Mouse (Mus musculus) thymus, postnatal 4 days (tissue): ENCODE measurements around the gene Kcnt2.

Experiments used
- DNase-seq: peaks from one replicate; pipeline ENCODE4 v3.0.0; 2021

Gene Kcnt2

DNA sequence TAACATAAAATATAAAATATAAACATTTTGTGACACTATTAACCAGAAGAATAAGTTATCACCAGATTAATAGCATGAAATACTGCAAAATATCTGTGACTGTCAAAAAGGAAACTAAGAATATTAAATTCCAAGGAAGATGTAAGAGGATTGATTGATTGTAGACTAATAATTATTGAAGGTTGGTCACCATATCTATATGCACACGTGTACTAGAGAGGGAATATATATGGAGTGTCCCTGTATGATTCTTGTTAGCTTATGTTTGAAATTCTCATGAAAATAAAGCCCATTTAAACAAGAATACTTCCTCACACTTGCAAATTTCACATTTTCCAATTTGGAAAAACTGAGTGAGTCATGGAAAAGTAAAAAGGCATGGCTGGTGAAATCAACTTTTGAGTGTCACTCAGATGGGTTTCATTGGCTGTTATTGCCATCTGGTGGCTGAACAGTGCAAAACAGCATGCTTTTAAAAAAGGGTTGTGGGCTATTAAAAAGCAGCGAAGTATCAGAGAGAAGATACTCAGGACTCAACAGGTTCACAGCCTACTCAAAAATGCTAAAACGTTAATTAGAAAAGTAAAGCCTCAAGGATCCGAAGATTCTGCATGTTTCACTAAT lies 285.4 kb downstream of the Kcnt2 start:
- DNase-seq = no peak

DNA sequence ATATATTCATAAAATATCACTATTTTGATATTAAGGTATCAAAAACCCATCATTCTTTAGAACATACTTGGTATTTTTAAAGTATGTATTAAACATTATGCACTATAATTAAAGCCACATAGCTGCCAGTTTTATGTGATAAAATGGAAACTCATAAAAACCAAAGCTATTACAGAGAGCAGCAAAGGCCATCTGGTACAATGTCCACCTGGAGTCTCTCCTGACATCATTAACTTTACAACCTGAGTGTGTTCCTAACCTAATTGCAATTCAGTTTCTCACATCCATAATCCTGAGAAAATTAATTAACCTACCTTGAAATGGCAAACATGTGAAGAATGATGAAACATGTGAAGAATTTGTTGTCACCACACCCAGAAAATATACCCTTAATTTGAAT lies 288.9 kb downstream of the Kcnt2 start:
- no peak for DNase-seq

DNA sequence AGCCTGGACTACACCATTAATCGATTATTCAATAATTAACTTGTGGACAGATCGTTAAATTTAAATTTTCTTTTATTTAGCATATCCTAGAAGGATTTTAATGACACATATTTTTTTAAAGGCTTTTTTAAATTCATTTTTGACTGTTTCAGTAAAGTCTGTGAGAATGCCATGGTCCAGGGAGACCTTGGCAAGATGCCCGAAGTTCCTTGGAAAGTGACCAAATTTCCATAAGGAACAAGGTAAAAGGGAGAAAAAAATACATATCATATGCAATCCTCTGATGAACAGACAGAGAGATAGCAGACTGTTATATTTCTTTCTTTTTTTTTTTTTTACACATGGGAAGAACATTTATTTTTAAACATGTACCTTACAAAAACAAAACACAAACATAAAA lies 296.1 kb downstream of the Kcnt2 start:
- no peak for DNase-seq

DNA sequence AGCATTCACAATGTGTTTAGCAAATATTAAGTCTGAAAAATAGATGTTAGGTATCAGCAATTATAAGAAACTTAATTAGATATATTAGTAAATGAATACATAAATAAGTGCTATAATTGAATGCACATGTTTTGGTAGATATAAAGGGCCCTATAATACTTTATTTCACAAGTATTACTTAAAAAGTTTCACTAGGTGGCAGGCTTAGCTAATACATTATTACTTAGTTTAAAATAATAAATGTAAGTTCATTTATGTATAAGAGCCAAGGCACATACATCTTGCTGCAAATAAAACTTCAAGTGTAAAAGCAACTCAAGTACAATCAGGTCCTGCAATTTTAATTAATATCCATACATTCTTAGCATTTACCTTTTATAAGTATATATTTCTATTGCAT lies 302.8 kb downstream of the Kcnt2 start:
- DNase-seq = no peak

DNA sequence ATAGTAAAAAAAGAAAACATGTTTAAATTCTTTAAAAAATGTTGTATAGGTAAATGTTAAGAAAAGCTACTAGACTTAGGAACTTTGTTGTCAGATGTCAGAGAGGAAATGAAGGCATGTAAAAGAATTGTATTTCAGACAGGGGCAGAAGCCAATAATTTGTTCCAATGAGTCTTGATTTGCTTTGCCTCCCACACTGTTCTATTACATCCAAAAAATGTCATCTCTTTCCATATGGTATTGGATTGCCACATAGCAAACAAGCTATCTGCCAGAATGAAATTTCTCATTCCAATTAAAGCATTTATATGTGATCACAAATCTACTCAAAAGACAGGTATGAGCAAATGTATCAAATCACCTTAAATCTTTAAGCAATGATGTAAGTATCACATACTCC lies 314.8 kb downstream of the Kcnt2 start:
- no peak for DNase-seq

DNA sequence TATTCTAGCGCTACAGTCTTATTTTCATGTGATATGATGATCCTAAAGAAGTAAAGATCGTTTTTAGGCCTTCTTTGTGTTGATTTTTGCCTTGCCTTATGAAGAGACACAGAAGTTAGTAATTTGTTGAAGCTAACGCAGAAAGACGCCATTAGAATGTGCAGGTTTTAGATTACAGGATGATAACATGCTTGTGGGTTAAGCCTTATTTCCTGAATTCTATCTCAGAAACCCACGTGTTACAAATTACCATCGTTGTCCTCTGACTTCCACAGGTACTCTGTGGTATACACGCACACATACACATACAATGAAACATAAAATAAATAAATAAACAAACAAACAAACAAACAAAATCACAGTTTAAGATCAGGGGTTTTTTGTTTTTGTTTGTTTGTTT lies 326.2 kb downstream of the Kcnt2 start:
- no peak for DNase-seq

DNA sequence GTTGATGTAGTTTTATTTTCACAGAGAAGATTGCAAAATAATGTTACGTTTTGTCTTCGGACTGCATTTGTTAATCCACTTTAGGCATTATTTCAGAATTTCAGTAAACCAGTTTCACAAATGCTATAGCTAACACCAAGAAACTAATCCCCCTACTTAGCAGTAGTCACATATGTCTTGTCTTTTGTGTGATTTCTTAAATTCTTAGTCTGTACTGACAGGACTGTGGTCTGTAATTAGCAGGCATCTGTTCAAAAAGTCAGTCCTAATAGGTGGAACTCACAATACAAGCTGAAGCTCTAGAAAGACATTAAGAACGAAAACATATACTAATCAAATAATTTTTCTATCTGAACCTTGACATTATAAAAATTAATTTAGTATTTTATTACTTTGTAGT lies 332.6 kb downstream of the Kcnt2 start:
- DNase-seq = no peak

DNA sequence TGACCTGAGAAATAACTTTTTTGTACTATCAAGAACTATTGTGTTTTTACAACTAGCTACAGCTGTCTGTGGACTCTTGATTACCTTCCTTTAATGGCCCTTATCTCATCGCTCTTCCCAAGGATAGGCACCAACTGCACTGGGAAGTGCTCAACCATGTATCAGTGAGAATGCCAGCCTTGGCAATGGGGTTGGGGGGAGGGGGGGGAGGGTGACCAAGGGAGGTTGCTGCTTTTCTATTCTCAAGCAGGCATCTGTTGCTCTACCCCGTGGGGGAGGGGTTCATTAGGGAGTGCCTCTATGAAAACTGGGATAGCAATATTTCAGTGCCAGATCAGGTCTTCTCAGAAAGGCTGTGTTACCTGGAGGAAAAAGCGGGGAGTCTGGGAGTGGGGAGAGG lies 342.3 kb downstream of the Kcnt2 start:
- no peak for DNase-seq

DNA sequence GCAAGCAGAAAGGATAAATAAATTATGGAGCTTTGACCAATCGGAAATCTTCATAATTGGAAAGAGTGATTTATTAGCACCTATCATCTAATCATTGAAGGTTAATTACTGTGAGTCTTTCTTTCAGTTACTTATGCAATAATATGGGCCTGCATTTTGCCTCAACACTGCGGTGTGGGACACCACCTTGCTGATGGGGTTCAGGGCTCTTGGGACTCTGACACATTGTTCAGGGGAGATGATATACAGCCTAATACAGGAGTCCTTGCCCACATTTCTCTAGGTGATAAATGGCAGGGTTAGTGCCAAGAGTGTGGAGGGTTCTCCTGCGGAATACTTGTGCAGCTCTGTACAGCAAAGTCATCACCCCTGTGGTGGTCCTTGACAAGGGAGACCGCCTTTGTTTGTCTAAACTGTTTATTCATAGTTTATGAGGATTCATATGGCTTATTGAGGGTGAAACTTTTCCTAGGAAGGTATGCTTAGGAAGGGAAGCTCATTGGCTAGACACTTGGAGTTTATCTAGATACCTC lies 362.9 kb downstream of the Kcnt2 start:
- no peak for DNase-seq

DNA sequence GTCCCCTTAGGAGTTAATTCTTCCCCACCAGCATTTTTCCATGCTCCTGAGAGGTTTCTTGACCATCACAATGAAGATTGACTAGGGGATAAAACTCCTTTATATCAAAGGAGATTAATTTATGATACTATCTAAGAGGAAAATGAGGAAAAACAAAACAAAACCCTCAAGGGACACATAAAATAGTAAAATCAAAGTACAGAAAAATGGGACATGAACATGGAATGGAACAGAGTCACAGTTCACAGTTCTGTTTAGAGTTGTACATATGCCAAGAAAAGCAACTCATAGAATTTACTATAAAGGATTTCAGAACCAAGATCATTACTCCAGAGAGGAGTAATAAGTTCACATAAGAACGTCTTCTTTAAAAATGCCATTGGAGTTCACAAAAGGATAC lies 367.1 kb downstream of the Kcnt2 start:
- no peak for DNase-seq

DNA sequence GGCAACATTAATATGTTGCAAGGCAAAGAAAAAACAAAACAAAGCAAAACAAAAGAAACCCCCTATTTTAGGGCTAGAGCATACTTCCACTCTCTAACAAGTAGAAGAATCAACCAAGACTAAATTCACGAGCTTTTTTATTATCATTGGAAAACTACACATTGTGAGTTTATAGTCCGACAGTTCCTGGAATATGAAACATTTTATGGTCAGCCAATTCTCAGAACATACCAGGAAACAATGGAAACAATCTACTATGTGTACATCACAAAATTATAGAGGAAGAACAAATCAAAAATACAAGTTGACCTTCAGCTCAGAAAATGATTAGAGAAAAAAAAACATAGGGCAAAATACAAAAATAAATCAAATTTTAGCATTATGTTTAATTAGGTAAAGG lies 368.9 kb downstream of the Kcnt2 start:
- no peak for DNase-seq

DNA sequence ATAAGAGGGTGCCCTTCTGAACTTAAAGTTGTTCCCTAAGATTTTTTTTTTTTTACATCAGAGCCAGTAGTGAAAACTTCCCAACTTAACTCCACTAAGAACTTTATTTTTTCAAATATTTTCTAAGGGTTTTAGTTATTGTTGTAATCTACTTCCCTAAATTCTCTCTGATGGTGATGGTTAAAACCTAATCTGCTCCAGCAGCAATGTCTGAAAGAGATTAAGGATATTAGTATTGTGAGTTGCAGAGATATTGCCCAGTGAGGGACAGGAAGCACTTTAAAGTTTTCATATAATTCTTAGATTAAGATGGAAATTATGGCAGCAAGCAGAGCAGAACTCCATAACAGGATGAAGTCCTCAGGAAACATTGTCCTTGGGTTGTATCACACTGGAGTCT lies 372.2 kb downstream of the Kcnt2 start:
- no peak for DNase-seq

DNA sequence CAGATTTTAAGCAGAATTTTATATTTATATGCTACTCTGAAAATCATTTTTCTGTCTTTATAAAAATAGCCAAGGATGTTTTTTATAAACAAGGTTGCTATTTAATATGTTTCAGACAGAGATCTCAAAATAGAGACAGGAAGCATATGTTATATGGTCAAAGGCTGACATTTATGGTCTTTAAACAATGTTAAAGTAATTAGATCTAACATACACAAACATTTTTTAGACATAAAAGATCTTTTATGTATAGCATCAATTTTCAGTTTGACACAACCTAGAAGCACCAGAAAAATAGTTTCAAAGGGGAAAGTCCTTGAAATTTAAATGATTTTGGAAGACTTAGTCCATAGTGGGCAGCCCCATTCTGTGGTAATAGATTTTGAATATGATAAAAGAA lies 379.0 kb downstream of the Kcnt2 start:
- DNase-seq = no peak

DNA sequence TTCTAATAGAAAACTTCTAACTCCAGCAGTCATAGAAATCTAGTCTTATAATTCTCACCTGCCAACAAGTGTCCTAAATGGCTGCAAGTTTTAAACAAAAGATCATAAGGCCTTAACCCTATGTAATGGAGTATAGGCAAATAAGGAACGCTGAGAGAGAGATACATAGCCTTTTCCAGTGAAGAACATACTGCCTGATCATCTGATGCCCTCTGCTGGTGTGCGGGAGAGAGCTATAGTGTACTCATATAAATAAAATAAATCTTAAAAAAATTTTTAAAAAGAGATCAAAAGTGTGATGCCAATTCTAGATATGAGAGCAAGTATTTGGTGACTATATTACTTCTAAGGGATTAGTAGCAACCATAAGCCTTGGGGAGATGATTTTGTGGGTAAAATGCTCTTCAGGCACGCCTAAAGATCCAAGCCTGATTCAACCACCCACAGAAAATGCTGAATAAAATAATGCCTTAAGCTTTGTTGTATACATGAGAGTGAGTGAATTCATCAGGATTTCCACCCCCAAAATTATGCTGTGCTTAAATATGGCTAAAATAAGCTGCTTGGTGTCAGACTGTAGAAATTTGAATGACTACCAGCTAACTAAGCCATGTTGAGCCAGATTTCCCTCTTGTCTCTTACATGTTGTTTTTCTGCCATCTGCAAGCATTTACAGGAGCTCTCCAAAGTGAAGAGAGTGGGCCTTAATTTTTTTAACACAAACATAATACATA lies 413.8 kb downstream of the Kcnt2 start:
- no peak for DNase-seq

DNA sequence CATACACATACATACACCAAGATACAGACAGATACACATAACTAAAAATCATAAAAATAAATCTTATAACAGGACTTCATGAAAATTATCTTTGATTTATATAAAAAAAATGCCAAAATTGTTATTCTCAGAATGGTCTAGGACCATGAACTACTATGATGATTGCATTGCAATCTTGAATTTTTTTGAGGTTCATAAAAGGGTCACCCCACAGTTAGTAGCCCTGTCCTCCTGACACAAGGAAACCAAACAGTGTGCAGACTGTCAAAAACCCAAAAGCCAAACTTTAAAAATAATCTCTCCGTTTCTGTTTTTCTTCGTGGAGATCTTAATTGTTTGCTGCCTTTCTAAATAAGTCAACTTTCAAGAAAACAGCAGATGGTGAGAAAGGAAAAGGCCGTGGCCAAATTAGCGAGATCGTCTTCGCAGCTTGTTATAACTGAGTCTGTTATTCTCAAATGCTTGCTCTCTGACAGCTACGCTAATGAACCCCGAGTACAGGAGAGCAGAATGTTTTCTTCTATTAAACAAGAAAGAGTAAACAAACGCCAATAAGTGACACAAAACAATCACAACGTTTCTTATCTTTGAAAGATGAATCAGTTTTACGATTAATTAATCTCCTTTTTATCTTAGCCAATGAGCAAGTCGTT lies 414.9 kb downstream of the Kcnt2 start:
- no peak for DNase-seq

DNA sequence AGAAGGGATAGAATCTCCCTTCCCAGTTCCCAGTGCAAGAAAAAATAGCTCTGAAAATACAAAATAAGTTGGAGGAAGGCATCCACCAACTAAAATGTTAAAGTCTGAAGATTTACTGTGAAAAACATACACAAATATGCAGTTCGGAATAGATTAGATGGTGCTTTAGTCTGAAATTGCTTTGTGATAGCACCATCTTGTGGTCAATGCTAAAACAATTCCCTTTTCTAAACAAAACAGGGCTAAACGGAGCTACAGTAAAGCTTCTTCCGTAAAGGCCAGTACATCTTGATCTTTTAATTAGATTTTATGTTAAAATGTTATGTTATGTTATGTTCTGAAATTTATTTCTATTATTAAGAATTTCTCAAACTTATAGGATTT lies 415.4 kb downstream of the Kcnt2 start:
- DNase-seq = no peak
